Mouse (Mus musculus) Muller cell, postnatal 12 days (primary cell): Measurements from ENCODE around the gene Adssl1.
A peak's percentile ranks its signal among the peaks of the same experiment; 100 is the strongest.

Experiments
- DNase-seq: peaks from one replicate; pipeline ENCODE4 v3.0.0-alpha.2; 2015; ENCODE audit errors: inconsistent ontology term

The Adssl1 gene

DNA sequence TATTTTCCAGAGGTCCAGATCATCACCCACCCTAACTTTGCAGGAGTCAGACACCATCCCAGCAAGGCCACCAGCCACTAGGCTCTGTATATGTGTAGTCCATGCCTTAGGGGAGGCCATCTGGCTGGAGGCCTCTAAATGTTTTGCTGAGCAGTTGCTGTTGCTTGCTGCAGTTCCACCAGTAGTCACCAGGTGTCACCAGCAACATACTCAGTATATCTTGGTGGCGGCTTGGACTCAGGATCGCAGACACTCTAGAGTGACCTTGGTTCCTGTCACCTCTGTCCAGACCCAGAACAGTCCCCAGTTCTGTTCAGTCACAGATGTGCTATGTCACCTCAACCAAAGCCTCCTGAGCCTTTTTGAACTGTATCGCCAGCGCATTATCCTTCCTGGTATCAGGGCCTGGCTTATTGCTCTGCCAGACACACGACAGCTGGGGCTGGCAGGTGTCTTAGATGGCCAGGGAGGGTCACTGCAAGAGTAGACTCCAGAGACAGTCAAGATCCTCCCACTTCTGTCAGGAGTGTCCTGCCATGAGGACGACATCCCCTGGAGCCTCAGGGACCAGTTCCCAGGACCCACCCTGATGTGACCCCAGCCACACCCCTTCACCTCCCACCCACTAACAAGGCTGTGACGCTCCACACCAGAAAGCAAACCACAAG, 33.4 kb downstream of the Adssl1 start:
- peak; percentile 80 for DNase-seq

DNA sequence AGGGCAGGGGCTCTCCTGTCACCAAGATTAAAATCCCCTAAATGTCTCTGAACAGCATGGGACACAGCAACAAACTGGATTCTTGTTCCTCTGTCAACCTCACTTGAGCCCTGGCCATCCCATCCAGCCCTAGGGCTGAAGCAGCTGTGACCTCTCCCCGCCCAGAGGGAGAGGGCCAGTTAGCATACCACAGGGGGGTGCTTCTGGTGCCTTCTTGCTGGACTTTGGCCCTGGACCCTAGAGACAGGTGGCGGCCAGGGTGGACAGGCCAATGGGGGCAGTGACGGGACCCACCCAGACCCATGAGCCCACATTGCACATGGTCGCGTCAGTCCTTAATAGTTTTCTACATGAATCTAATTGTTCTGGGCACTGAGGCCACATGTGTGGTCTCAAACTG, 34.2 kb downstream of the Adssl1 start:
- DNase-seq: no peak

DNA sequence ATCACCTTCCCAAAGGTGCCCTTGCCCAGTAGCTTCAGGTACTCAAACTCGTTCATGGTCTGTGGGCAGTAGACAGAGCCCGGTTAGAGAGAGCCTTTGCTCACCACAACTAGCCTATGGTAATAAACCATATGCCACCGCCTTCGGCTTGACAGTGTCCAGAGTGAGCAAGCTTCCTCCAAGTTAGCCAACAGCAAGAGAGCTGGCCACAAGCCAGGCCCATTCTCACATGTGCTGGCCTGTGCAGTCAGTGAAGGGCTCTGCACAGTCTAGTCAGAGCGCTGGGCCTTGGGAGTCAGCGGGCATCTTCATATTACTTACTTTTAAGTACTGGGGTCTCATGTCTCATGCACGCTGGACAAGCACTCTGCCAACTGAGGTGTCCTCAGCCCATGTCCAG, 38.8 kb downstream of the Adssl1 start:
- no peak for DNase-seq

DNA sequence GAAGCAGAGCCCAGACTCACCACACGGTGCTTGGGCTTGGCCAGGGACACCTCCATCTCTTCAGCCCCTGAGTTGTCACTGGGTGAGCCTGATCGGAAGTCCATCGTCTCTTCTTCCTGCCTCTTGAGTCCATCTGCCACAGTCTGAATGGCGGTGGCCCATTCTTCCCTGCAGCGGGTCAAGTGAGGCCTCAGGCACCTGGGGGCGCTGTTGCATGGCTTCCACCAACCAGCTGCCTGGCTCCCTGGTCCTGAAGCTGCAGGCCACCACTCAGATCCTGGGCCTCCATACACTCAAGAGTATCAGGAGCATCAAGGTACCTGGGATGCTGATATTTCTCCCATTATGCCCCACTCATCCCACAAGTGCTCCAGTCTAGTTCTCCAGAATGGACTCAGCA, 39.3 kb downstream of the Adssl1 start:
- no peak for DNase-seq

DNA sequence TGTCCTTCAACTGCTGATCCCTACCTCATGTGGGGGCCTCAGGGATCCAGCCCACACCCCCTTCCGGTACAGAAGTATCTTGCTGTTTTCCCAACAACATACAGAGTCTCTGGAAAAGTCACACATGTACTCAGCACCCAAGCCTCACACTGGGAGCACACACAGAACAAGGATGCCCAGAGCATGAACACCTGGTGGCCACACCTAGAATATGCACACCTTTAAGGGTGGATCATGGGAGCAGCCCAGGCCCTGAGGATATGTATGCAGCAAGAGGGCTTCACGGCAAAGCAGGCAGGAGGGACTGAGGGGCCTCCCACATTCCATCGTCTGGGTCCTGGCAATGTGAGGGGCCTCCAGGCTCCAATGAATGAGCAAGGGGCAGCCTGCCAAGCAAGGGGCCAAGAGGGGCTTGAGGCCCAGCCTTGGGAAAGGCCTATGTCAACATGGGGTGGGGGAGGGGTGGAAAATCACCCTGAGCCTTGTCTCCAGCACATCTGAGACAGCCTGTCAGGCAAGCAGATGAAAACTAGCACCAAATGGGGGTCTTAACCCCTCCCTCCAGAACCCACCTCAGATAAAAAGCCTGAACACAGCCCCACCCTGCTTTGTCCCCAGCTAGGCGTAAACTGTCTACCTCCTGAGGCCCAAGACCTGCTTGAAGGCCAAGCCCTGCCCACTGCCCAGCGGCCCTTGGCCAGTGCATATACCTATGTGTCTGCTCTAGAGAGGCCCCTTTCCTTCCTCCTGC, 40.9 kb downstream of the Adssl1 start:
- DNase-seq: no peak

DNA sequence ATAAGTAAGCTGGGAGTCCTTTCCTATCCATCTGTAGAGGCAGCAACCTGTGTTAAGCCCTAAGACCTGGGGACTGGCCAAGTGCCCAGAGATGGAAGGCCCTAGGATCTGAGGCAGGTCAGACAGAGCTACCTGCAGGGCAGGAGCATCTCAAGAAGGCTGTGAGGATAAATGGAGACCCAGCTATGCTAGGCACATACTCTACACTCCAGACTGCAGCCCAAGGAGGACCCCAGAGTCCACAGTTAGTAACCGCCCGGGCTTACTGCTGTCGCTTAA, 41.4 kb downstream of the Adssl1 start:
- DNase-seq: no peak

DNA sequence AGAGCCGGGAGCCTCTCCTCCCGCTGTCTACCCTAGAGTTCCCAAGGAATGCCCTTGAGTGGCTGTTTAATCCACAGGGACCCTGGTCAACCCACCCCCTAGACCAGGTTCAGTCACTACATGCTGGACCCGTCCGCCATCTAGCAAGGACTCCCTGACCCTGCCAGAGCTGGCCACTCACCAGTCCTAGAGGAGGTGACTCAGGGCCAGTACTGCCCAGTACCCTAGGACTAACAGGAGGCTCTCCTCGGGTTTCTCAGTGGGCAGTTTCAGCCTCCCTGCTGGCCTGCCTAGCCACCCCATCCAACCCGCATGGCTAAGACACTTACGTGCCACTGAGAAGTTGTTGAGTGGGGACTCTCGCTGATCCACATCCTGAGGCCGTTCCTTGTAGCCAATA, 42.0 kb downstream of the Adssl1 start:
- DNase-seq: no peak

DNA sequence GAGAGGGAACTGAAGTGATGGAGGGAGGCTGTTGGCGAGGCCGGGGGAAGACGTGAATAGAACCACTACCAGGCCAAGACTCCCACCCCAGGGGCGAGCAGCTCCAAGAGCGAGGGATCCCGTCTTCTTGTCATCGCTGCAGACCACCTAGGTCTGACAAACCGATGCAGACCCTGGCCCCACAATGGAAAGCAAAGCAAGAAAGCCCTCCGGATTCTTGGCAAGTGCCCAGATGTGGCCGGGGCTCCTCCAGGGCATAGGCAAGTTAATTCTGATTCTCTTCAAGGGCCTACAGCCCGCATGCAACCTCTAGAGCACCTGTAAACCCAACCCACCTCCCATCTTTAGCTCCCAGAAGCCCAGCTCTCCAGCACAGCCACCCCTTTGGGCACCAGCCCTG, 43.5 kb downstream of the Adssl1 start:
- DNase-seq: no peak

DNA sequence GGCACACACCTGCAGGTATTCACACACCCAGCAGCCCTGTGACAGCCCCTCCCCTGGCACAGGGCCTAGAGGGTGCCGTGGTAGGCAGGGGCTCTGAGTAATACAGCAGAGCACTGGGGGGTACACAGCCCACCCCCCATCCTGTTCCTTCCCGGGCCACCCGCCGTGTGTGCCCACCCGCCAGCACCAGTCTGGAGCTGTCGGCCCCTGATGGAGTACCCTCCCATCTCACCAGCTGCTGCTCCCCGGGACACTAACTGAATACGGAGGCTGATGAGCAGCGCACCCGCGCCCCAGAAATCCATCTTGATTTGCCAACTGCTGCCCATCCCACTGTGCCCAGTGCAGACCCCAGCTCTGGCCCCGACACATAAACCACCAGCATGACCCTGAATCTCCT, 43.9 kb downstream of the Adssl1 start:
- no peak for DNase-seq

DNA sequence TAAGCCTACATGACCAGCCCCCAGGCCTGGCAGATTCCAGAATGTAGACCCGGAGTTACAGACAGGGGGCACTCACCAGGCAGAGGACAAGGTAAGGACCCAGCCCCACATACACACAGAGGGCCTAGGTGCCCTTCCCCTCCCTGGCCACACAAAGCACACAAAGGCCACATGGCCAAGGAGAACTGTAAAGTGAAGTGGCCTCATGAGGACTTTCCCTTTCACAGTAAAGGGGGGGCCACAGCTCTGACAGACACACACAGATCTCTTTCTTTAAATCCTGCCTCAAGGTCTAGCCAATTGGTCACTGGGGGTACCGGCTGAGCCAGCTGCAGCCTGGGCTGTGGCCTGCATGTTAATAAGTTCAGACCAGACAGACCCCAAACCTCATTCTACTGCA, 44.3 kb downstream of the Adssl1 start:
- no peak for DNase-seq

DNA sequence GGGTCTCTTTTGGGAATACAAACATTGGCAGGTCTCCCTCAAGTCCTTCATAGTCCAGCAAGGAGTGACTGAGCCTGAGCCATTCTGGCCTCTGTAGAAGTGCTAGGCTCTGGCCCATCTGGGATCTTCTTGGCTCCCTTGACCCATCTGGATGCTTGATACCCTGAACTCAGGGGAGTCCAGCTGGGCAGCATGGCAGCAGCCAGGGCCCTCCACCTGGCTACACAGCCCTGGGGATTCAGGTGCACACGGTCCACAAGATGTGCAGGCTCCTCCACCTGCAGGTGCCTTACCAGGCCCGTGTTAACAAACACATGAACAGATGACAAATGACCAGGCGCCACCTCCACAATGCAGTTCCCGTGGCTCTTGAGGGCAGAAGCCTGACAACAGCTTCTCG, 44.8 kb downstream of the Adssl1 start:
- no peak for DNase-seq

DNA sequence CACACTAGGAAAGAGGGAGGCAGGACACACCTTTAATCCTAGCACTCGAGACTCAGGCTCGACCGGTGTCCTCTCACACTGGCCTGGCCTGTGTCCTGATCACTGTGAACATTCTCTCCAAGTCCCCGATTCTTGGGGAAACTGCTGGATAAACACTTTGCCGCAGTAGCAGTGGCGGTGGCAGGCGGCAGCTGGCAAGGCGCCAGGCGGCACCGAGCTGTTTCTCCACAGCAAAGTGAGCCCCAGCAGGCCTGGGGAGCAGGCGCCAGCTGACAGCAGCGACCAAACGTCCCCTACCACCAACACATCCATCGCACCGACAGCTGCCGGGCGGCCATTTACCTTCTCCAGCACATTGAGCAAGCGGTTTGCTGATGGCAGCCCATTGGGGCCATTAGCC, 45.6 kb downstream of the Adssl1 start:
- peak; percentile 75 for DNase-seq

DNA sequence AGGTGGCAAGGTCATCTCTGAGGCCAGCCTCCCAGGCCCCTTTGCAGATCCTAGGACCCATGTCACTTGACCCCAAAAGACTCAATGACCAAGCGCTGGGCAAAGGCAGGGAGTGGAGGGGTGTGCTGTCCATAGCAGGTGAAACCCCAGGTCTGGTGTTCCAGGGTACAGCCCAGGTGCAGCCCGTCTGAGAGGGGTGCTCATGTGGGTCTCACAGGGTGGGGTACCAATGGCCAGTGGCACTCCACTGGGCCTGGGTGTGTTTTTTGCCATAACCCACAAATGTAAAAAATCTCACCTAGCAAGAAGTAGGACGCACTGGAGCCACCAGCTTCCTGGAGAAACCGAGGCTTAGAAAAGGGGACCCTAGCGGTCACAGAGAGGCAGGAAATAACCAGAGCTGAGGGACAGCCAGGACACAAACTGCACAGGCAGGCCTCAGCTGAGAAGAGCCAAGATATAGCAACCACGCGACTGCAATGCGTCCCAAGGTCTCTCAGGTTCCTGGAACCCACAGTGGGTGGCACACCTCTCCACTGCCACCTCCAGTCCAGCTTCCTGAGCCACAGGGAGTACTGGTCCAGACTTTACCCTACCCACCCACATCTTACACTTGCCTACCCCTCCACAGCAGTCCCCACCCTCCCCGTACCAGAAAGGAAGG, 46.2 kb downstream of the Adssl1 start:
- DNase-seq: no peak

DNA sequence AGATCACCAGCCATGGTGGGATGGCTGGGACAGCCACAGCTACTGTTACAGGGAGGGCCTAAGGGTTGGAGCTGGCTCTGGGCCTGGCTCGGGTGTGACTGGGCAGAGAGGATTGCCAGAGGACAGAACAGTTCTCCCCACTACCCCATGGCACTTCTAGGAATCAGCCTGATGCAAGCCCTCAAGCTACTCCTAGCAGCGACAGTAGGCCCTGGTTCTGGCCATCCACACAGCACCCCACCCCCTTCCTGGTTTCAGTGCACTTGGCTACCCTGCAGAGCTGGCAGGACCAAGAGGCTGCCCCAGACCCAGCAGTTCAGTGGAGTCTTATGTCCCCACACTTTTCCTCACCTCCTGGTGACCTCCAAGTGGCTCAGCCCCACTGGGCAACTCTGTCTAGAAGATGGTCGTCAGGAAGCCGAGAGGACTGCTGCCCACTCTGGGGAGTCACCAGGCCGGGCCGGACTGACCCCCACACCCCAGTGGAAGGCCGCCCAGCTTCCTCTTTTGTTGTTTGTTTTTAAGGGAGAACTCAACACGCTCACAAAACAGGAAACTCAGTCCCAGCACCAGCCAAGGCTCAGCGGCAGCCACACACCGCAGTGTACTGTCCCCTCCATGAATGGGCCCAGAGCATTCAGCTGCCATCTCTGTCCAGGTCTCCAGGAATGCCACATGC, 47.9 kb downstream of the Adssl1 start:
- peak; percentile 43 for DNase-seq

DNA sequence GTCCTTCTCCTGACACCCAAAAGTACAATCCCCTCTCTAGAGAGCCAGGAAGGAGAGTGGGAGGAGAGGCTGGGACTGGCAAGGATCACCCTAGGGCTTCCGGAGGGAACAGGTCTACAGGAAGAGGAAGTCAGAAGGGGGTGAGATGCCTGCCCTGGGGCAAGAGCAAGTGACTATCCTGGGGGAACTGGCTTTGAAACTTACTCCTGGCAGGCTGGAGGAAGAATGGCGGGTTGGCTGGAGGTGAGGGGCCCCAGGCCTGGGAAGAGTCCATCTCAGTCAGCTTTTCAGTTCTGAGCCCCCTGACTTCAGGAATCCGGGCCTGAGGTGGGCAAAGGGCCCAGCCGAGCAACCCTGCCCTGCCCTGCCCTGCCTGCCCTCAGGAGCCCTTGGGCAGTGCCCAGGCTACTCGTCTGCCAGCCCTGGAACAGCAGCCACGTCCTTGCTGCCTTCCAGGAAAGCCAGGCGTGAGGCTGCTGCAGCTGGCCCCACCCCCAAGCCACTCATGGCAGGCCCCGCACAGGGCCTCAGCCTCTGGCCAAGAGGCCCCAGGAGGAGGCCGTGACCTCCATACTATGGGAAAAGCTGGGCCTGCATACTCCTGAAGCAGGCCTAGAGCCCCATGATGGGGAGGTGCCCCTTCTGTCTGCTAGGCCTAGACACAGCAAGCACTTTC, 51.0 kb downstream of the Adssl1 start:
- no peak for DNase-seq

DNA sequence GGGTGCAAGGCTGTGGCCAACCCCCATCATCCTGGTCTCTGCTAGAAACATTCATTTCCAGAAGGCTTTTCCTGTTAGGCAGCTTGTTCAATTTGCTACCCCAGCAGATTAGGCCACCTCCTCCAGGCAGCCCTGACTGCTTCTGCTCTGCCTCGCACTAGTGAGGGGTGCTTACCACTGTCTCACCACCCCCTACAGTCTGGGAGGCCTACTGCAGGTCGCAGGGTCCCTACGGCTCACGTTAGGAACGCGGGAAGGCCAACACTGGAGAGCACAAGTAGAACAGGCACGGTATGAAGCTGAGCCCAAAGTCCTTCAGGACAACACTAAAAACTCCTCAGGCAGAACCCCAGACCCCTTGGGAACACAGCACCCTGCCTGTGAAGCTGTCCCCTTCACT, 52.0 kb downstream of the Adssl1 start:
- DNase-seq: no peak

DNA sequence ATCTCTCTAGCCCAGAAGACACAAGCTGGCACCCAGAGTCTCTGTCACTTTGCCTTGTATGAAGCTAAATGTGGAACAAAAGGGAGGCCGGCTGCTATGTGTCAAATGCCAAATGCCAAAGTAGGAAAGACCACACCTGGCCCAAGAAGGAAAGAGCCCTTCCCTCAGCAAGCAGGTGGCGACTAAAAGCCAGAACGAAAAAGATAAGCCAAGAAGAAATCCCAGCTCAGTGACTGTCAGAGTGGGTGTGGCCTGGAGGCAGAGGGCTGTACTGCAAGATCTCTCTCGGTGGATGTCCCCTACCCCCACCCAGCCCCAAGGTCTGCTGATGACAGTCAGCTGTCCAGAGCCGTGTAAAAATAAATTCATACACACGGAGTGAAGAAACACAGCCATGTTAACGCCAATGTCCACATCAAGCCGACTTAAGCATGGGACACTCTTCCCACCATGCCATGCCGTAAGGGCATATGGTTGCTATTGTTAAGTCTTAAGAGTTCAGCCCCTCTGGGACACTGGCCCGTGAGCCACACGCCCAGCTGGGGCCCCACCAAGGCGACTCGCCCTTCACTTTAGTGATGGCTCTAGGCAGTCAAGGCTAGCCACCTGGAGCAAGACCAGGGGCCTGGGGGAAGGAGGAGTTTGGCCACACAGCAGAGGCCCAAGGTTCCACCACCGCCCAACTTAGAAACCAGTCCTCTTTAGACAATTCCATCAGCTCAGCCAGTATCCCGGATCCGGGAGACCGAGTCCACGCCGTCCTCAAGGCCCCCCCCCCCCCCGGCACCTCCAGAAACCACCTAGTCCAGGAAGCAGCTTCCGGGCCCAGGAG, 53.1 kb downstream of the Adssl1 start:
- peak; percentile 52 for DNase-seq

DNA sequence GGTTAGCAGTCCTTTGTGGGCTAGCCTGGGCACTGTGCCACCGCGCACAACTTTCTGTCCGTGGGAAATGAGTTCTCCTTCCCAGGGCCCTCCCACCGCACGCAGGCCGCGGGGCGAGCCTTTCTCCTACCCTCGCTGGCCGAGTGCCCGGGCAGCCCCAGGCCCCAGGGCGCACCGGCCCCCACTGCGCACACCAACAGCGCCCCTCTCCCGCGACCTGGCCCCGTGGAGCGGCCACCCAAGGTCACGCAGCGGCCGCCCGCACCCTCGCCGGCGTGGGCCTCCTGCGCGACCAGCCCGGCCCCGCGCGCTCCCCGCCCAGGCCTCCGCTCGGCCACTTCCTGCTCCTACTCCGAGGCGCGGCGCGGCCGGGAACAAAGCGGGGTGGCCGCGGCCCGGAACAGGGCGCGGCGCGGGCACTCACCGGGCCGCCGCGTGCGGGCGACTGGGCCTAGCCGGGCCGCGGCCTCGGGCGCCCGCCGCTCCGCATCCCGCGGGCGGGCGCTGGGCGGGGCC, 53.8 kb downstream of the Adssl1 start:
- peak; percentile 62 for DNase-seq

DNA sequence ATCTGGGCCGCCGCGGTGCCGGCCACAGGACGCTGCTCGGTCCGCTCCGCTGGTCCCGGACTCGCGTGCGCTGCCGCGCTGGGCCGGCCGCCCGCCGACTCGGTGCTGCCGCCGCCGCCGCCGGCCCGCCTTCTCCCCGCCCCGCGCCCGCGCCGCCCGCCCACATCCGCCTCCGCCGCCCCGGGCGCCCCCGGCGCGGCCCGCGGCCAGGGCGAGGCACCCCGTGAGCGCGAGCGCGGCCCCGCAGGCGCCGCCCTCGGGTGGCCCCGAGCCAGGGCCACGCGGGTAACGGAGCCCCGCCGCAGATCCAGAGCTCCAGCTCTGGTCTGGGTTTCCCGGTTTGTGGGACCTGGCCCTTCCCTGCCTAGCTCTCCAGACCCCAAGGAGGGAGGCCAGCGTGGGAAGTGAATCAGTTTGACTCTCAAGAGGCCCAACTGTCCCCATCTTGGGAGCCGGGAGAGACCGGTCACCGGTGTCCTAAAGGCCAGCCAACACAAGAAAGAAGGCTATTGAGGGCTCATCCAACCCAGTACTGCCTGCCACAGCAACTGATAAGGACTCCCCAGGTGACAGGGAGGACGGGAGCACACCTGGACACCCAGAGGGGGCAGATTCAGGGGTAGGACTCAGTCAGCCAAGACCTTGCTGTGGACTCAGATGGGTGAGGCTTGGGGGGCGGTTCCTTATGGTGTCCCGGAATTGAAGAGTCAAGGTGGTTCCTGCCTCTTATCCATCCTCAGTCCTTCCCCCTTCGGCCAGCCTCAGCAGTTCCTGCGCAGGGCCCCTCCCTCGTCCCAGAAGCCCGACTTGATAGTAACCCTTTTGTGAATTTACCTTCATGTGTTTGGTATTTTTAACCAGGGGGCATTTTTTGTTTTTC, 54.5 kb downstream of the Adssl1 start, which contains the start of gene Akt1:
TSS of gene Akt1 (minus strand) at position 753 of the 880 bp plus-strand sequence.
- DNase-seq: peak; percentile 74
